Comparison of ENCODE assay signal across 8 mouse cellular contexts in genomic region chr10:41476171-41477017, GRCm38 (mm10). TPM values are rescaled to one million over a fixed set of nuclear protein-coding genes. Genes with fewer than 3 reads are reported as not detected.
A peak's percentile ranks its signal among the peaks of the same experiment; 100 is the strongest.
DNase-seq lines count a peak whose midpoint lies in the region; ATAC-seq and TF ChIP-seq lines count a peak whose summit lies in the region.

Gene Mical1, plus strand, starts transcription at chr10:41476314.

- peak; percentile 46 for ATAC-seq in G1E (ENCODE audit: extremely low read depth, insufficient number of reproducible peaks, low FRiP score, poor library complexity, severe bottlenecking)
- peak; percentile 59 for ATAC-seq in hindbrain, embryonic 16.5 days

- peak; percentile 77 for DNase-seq in G1E (ENCODE audit: low spot score)
- DNase-seq in gastrocnemius, adult 8-10 months (ENCODE audit: low spot score in 2 of 2), result peak; percentile 50 to 55
- DNase-seq in left cerebral cortex, postnatal 10 days (ENCODE audit: extremely low spot score in 1 of 2, low spot score in 2 of 2), result peak in 1 of 2 experiments; percentile 85
- peak; percentile 63 for DNase-seq in right cerebral cortex, postnatal 14 days
- DNase-seq in cerebellum, adult 11 months, result no peak

- peaks cover 38% of the 10 kb centered on the region for H3K36me3 ChIP-seq in G1E (replicated peaks)
- H3K36me3 ChIP-seq in hindbrain, embryonic 16.5 days (ENCODE audit: control insufficient read depth, insufficient read depth, low read length), result no peaks in the 10 kb centered on the region
- peaks cover 27% of the 10 kb centered on the region for H3K36me3 ChIP-seq in megakaryocyte, embryonic 14.5 days (replicated peaks; ENCODE audit: low read length)

- peak within 1 kb of the TSS; percentile 68 for H3K9ac ChIP-seq in hindbrain, embryonic 16.5 days (ENCODE audit: low read depth, low read length)

- TF ChIP-seq CTCF in G1E (IDR thresholded peaks at IDR 0.05; ENCODE audit: low read depth, low read length), result no peak

- H3K4me1 ChIP-seq in G1E (ENCODE audit: insufficient read depth, low read depth, low read length), result peaks cover 94% of the 10 kb centered on the region
- peaks cover 5% of the 10 kb centered on the region for H3K4me1 ChIP-seq in brown adipose tissue, adult 24 weeks (ENCODE audit: control insufficient read depth, insufficient read depth, insufficient read length, low read length)
- peaks cover 19% of the 10 kb centered on the region for H3K4me1 ChIP-seq in hindbrain, embryonic 16.5 days (ENCODE audit: control insufficient read depth, insufficient read depth, low read depth, low read length)
- peaks cover 75% of the 10 kb centered on the region for H3K4me1 ChIP-seq in megakaryocyte, embryonic 14.5 days

- peak within 1 kb of the TSS; percentile 71 for H3K27ac ChIP-seq in brown adipose tissue, adult 24 weeks (replicated peaks; ENCODE audit: low read depth, low read length)
- H3K27ac ChIP-seq in hindbrain, embryonic 16.5 days (ENCODE audit: low read depth, low read length), result peak within 1 kb of the TSS; percentile 80

- no peaks in the 10 kb centered on the region for H3K9me3 ChIP-seq in G1E (replicated peaks)
- no peaks in the 10 kb centered on the region for H3K9me3 ChIP-seq in hindbrain, embryonic 16.5 days (ENCODE audit: control insufficient read depth, low read length)
- H3K9me3 ChIP-seq in megakaryocyte, embryonic 14.5 days, result no peaks in the 10 kb centered on the region

- under 1% methylated on average over 35 of the region's 35 CpGs for WGBS in hindbrain, embryonic 16.5 days

- intact Hi-C loops in left cerebral cortex, postnatal 10 days (cut with DNase I), result no loop called here

- H3K27me3 ChIP-seq in G1E (ENCODE audit: insufficient read depth, low read length), result no peaks in the 10 kb centered on the region
- no peaks in the 10 kb centered on the region for H3K27me3 ChIP-seq in hindbrain, embryonic 16.5 days (replicated peaks; ENCODE audit: control insufficient read depth, insufficient read depth, low read length)
- peaks cover 32% of the 10 kb centered on the region for H3K27me3 ChIP-seq in megakaryocyte, embryonic 14.5 days (replicated peaks)

- H3K4me2 ChIP-seq in hindbrain, embryonic 16.5 days (ENCODE audit: low read length), result peak within 1 kb of the TSS; percentile 98

- H3K4me3 ChIP-seq in G1E (ENCODE audit: low read depth, low read length), result peak within 1 kb of the TSS; percentile 77
- H3K4me3 ChIP-seq in brown adipose tissue, adult 24 weeks (ENCODE audit: insufficient read depth, low read depth, low read length), result peak within 1 kb of the TSS; percentile 57
- peak within 1 kb of the TSS; percentile 52 for H3K4me3 ChIP-seq in hindbrain, embryonic 16.5 days (ENCODE audit: low read length)
- H3K4me3 ChIP-seq in megakaryocyte, embryonic 14.5 days (replicated peaks), result peak within 1 kb of the TSS; percentile 92

RNA-seq across cellular contexts. Expression of gene Mical1, which starts in this region (rescaled TPM):
- total RNA-seq in G1E (2014; fragmentation: Nextera tagmentation) (29.6 and 34.6 TPM in 2 replicates), G1E (2017) (24.9 and 26.7 TPM in 2 replicates)
- polyA plus RNA-seq in G1E (2012), result 38.7 and 48.6 TPM in 2 replicates
- 2.8 and 4.8 TPM in 2 replicates for polyA plus RNA-seq in brown adipose tissue, adult 24 weeks (2012; ENCODE audit: insufficient read depth, insufficient read length, missing spikeins)
- total RNA-seq in gastrocnemius, adult 8-10 months (2022), result 1 to 10 TPM; 2.2 to 4.0 (median 3.5) TPM
- 25.9 and 31.0 TPM in 2 replicates for polyA plus RNA-seq in hindbrain, embryonic 16.5 days (2015; fragmentation: Nextera tagmentation; extraction: Ambion mirVana)
- total RNA-seq in left cerebral cortex, postnatal 10 days (2021), result 10 to 100 TPM; 32.7 to 36.5 TPM
- 4.7 and 17.3 TPM in 2 replicates for polyA plus RNA-seq in megakaryocyte, embryonic 14.5 days (2012; ENCODE audit: insufficient read depth, low replicate concordance)

Comparison
In these comparisons a context has a peak if more than half of its experiments do, and no peak if none do; other contexts are left out.
1. RNA of gene Mical1 (total RNA-seq): 32.7 to 36.5 TPM in left cerebral cortex, postnatal 10 days and 24.9 to 34.6 TPM in G1E; 2.2 to 4.0 TPM in gastrocnemius, adult 8-10 months; every median in the first group is over 4 times any median in the second.
2. Peak in every context shown above with its lines, with median percentiles within 50 percentile points of each other: H3K4me3 ChIP-seq.